Mouse (Mus musculus) lung, postnatal 0 days (tissue): ENCODE measurements around the gene Yars. TPM values are rescaled to one million over a fixed set of nuclear protein-coding genes. Genes with fewer than 3 reads are reported as not detected.

ENCODE experiments used
- ATAC-seq: fragments of 200-750 bp; cut with Nextera tagmentation; 2 replicates; pipeline ENCODE4 v1.8.0; 2017; ENCODE audit warnings: moderate library complexity
- DNase-seq: peaks from one replicate; pipeline ENCODE4 v3.0.0-alpha.2; 2016; ENCODE audit warnings: low spot score
- H3K27ac ChIP-seq: fragments of 300-500 bp; sonication (generic); 2 replicates; pipeline ENCODE4 v1.5.1; 2014; ENCODE audit warnings: antibody characterized with exemption, mild to moderate bottlenecking, low read length, mixed read lengths
- H3K27me3 ChIP-seq: fragments of 300-500 bp; sonication (generic); replicated peaks from 2 replicates; pipeline ENCODE4 v1.6.1; 2014; ENCODE audit warnings: low read length, mixed read lengths; ENCODE audit not compliant: insufficient read depth
- H3K36me3 ChIP-seq: fragments of 300-500 bp; sonication (generic); 2 replicates; pipeline ENCODE4 v1.6.1; 2014; ENCODE audit warnings: low read length, mixed read lengths; ENCODE audit not compliant: insufficient read depth
- H3K4me1 ChIP-seq: fragments of 300-500 bp; sonication (generic); 2 replicates; pipeline ENCODE4 v1.6.1; 2014; ENCODE audit warnings: antibody characterized with exemption, low read depth, low read length, mixed read lengths; ENCODE audit not compliant: insufficient read depth
- H3K4me2 ChIP-seq: fragments of 300-500 bp; sonication (generic); replicated peaks from 2 replicates; pipeline ENCODE4 v1.6.1; 2014; ENCODE audit warnings: low read depth, mild to moderate bottlenecking, low read length, moderate library complexity, mixed read lengths
- H3K4me3 ChIP-seq: fragments of 300-500 bp; sonication (generic); 2 replicates; pipeline ENCODE4 v1.5.1; 2014; ENCODE audit warnings: low read depth, low read length
- H3K9ac ChIP-seq: fragments of 300-500 bp; sonication (generic); replicated peaks from 2 replicates; pipeline ENCODE4 v1.6.1; 2014; ENCODE audit warnings: low read depth, mild to moderate bottlenecking
- H3K9me3 ChIP-seq: fragments of 300-500 bp; sonication (generic); 2 replicates; pipeline ENCODE4 v1.6.1; 2016; ENCODE audit warnings: low read length, mixed read lengths
- CTCF ChIP-seq: IDR thresholded peaks from 2 replicates; pipeline ENCODE4 v1.5.1; 2016; ENCODE audit warnings: antibody characterized with exemption, mild to moderate bottlenecking
- EP300 ChIP-seq: IDR thresholded peaks from 2 replicates; pipeline ENCODE4 v1.6.1; 2016; ENCODE audit warnings: antibody characterized with exemption, mild to moderate bottlenecking, control low read depth
- WGBS: fragments of 180-500 bp; shearing (Covaris S2); extraction: QIAGEN DNeasy Blood & Tissue Kit; methylation state at CpG from one replicate; pipeline ENCODE4 v1.1.7; 2014; 5-methylcytosine and 5-hydroxymethylcytosine counted together
- polyA plus RNA-seq: library from polyadenylated mRNA; unstranded; fragments of >200 nt; fragmentation: Nextera tagmentation; extraction: Ambion mirVana; gene quantifications from 2 replicates; pipeline ENCODE4 v1.2.1, GENCODE M21; 2015

Yars gene
- polyA plus RNA-seq, 1 experiment from 2014 or later: 26.4 TPM

GRCm38 (mm10) chr4:129239075-129239474 lies 49.5 kb downstream of the Yars start:
- peak overlapping the region; percentile 47 for H3K4me3 ChIP-seq
- H3K9ac ChIP-seq: peak overlapping the region; percentile 19; the same call in 1 of the 2 replicates
- no peaks in the 10 kb centered on the region; the same call in 1 of the 2 replicates for H3K27me3 ChIP-seq
- H3K4me1 ChIP-seq: peaks cover 17% of the 10 kb centered on the region; the same call in 1 of the 2 replicates
- DNase-seq: peak; percentile 88
- TF ChIP-seq EP300: no peak
- H3K9me3 ChIP-seq: no peaks in the 10 kb centered on the region
- peak overlapping the region; percentile 91 for H3K4me2 ChIP-seq
- peak; percentile 80 for ATAC-seq
- H3K36me3 ChIP-seq: no peaks in the 10 kb centered on the region
- H3K27ac ChIP-seq: no peak overlapping the region
- WGBS: 1% methylated on average over 14 of the region's 29 CpGs

DNA sequence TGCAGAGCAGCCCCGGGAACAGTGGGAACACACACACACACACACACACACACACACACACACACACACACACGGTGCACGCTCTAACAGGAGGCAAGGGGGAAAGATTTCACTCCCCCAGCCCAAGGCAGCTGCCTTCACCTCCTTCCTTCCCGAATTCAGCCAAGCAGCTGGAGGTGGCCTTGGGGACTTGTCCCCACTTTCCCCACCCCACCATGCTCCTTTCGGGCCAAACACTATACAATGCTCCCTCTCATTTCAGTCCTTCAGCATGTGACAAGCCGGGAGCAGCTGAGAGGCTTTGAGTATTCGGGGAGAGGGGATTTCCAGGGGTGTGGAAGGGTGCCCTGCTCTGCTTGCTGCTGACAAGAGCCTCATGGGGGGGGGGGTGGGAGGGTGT lies 52.3 kb downstream of the Yars start:
- no peak overlapping the region for H3K27ac ChIP-seq
- no peaks in the 10 kb centered on the region; the same call in 1 of the 2 replicates for H3K27me3 ChIP-seq

DNA sequence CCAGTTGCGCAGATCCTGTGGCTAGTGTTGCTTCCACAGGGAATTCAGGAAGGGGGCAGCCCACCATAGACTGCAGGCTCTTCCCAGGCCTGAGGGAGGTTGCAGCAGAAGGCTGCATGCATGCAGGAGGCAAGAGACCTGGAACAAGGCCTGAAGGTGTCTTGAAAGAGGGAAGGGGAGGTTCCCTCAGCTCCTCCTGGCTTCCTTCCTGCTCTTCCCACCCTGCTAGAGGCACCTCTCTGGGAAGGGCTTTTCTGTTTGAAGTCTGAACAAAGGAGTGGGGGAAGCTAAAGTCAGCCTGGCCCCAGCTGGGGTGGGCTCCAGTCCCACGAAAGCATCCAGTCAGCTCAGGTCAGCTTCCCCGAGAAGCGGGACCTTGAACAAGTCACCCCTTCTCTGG lies 52.8 kb downstream of the Yars start:
- no peak overlapping the region for H3K4me3 ChIP-seq
- H3K4me2 ChIP-seq: no peak overlapping the region
- ATAC-seq: no peak
- no peak overlapping the region for H3K27ac ChIP-seq
- H3K36me3 ChIP-seq: no peaks in the 10 kb centered on the region
- H3K4me1 ChIP-seq: peaks cover 11% of the 10 kb centered on the region; the same call in 1 of the 2 replicates
- no peak for DNase-seq
- TF ChIP-seq CTCF (no peak), EP300 (no peak)
- no peaks in the 10 kb centered on the region for H3K9me3 ChIP-seq
- H3K27me3 ChIP-seq: no peaks in the 10 kb centered on the region; the same call in 1 of the 2 replicates
- WGBS: 43% methylated on average over 4 of the region's 4 CpGs
- no peak overlapping the region for H3K9ac ChIP-seq

More for the DNA sequence above, 52.3 kb downstream of the Yars start:
- peaks cover 11% of the 10 kb centered on the region; the same call in 1 of the 2 replicates for H3K4me1 ChIP-seq
- no peak for TF ChIP-seq CTCF
- TF ChIP-seq EP300: no peak
- 43% methylated on average over 6 of the region's 7 CpGs for WGBS
- H3K9ac ChIP-seq: no peak overlapping the region
- H3K9me3 ChIP-seq: no peaks in the 10 kb centered on the region
- no peak for ATAC-seq
- no peak overlapping the region for H3K4me2 ChIP-seq
- DNase-seq: no peak
- H3K4me3 ChIP-seq: no peak overlapping the region
- H3K36me3 ChIP-seq: no peaks in the 10 kb centered on the region

DNA sequence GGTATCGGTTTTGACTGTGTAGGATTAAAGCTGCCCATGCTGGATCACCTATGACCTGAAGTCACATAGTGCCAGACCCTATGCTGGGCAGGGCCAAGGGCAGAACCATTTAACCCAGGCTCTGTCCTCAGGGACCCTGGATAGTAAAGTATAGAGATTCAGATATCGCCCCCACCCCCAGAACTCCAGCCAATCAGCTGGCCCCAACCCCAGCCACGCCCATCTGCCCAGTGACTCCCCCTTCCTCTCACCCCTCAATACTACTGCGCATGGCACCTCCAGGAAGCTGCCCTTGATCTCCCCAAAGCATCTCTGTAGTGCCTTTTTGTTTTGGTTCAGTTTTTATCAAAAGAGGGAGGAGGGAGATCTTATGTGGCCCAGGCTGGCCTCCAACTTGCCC lies 53.2 kb downstream of the Yars start:
- Histone ChIP-seq H3K27ac (no peak overlapping the region), H3K9ac (no peak overlapping the region), H3K27me3 (no peaks in the 10 kb centered on the region; the same call in 1 of the 2 replicates), H3K9me3 (no peaks in the 10 kb centered on the region), H3K4me1 (peaks cover 11% of the 10 kb centered on the region; the same call in 1 of the 2 replicates), H3K4me2 (no peak overlapping the region), H3K4me3 (no peak overlapping the region), H3K36me3 (no peaks in the 10 kb centered on the region)
- DNase-seq: no peak
- WGBS: 51% methylated on average over 4 of the region's 4 CpGs
- TF ChIP-seq CTCF (no peak), EP300 (no peak)
- ATAC-seq: no peak

- peaks cover 3% of the 10 kb centered on the region; the same call in 1 of the 2 replicates for H3K4me1 ChIP-seq
- WGBS: 23% methylated on average over 4 of the region's 4 CpGs
- H3K27ac ChIP-seq: no peak overlapping the region
- H3K36me3 ChIP-seq: no peaks in the 10 kb centered on the region
- H3K27me3 ChIP-seq: no peaks in the 10 kb centered on the region; the same call in 1 of the 2 replicates
- no peak overlapping the region for H3K9ac ChIP-seq
- H3K9me3 ChIP-seq: no peaks in the 10 kb centered on the region
- DNase-seq (peak; percentile 90), ATAC-seq (peak; percentile 38)
- no peak for TF ChIP-seq CTCF
- TF ChIP-seq EP300: peak; percentile 38
- H3K4me2 ChIP-seq: peak overlapping the region; percentile 94; the same call in 1 of the 2 replicates
- no peak overlapping the region for H3K4me3 ChIP-seq
Measured at GRCm38 (mm10) chr4:129244802-129245201, 55.2 kb downstream of the Yars start.

DNA sequence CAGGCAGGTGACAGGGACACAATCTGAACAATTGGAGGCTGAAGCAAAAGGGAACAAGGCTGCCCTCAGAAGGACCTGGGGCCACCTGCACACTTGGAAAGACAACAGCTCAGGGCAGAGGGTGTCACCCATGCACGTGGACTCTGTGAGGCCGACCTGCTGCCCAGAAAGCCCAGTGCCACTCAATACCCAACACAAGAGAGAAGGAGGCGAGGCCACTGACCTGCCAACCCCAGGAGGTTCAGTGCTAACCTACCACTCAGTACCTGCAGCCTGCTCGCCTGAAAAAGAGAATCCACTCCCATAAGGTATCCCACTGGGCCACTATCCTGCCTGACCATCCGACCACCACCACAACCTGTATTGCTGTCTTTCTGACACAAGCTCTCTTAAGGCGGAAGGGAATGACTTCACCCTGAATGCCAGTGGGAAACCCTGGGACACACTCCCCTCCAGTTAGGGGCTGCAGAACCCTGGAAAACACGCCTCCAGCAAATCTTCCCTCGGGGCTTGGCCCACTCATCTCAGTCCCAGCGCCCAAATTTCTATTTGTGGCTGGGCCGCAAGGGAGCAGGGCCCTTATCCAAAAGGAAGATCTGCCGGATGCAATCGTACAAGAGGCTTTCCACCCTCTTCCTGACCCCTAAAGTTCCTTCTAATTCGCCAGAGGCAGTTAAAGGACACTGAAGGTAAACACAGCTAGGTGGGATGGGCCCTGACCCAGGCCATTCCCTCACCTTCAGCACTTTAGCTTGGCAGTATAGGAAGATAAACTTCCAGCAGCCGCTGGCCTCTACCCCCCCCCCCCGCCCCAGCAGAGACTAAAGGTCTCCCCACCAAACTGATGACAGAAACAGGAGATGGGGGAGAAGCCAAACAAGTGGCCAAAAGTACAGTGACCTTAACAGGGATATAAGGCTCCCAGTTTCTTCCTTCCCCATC lies 57.1 kb downstream of the Yars start:
- Histone ChIP-seq H3K27me3 (0 out of 2 replicates have a peak, but pooled peaks cover 3% of the 10 kb centered on the region), H3K4me2 (peak overlapping the region; percentile 94), H3K36me3 (no peaks in the 10 kb centered on the region), H3K9ac (0 out of 2 replicates have a peak overlapping the region, but pooled peaks have one; percentile 12), H3K4me1 (peaks cover 4% of the 10 kb centered on the region; the same call in 1 of the 2 replicates), H3K27ac (peak overlapping the region; percentile 64), H3K4me3 (peak overlapping the region; percentile 67), H3K9me3 (no peaks in the 10 kb centered on the region)
- ATAC-seq: no peak
- WGBS: 46% methylated on average over 15 of the region's 15 CpGs
- TF ChIP-seq EP300 (no peak), CTCF (no peak)
- DNase-seq: no peak
